Mouse (Mus musculus): ENCODE data around the gene Gm3012.
"Not testable (repeated sequence)": the region's sequence is repeated elsewhere in the genome, so short reads cannot be mapped to it uniquely, and the experiment has no call there.

Gene Gm3012

DNA sequence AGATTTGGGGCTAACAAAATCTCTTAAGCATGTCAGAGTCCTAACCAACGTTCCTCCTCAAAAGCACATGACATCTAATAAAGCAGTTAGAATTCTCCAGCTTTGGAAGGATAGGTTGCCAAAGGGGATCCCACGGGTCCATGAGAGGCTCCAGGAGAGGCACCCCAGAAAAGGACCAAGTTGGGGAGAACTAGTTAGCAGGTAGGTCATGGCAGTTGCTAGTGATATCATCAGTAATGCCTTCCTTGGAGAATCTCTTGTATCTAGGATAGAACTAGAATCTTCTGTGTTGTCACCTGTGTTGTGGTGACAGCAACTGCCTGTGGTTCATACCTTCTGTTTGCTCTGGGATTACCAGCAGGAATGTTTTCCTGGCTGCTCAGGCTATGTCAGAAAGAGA, at the start of gene Gm3012:
Gene Gm3012, plus strand, starts transcription at position 301 of the 400 bp plus-strand sequence.
- DNase-seq (ENCODE audit: low read depth, low spot score): not testable (repeated sequence)

DNA sequence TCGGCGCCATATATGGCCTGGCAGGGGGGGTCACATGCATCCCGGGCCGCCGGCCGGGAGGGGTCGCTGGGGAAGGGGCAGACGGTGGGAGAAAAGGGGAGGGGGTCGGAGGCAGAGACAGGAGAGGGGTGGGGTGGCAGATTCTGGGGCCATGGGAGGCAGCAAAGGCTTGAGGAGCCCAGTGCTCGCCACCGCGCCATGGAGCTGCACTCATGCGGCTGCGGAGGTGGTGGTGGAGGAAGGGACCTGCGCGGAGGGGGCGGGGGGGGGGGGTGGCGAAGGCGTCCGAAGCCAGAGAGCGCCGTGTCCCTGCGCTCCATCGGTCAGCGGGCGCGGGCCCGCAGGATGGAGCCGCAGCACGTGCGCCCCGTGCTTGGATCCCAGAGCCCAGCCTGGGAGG, 17.4 kb downstream of the Gm3012 start, which contains the start of gene Gm3020:
Gene Gm3020, plus strand, starts transcription at position 301 of the 400 bp plus-strand sequence.
- not testable (repeated sequence) for DNase-seq (ENCODE audit: low read depth, low spot score)

DNA sequence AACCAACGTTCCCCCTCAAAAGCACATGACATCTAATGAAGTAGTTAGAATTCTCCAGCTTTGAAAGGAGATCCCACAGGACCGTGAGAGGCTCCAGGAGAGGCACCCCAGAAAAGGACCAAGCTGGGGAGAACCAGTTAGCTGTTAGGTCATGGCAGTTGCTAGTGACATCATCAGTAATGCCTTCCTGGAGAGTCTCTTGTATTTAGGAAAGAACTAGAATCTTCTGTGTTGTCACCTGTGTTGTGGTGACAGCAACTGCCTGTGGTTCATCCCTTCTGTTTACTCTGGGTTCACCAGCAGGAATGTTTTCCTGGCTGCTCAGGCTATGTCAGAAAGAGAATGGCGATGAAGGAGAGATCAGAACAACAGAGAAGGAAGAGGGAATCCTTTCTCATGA, 54.2 kb downstream of the Gm3012 start, which contains the start of gene Gm3043:
Gene Gm3043, plus strand, starts transcription at position 301 of the 400 bp plus-strand sequence.
- DNase-seq (ENCODE audit: low read depth, low spot score): not testable (repeated sequence)

Measured in ZHBTc4 (cell line).